Mouse (Mus musculus) bone marrow, adult 2 months (tissue): ENCODE measurements around the gene Hnrnpll.

Experiments used
- CTCF ChIP-seq: fragments of 200-500 bp; IDR thresholded peaks from 2 replicates; pipeline ENCODE4 v1.5.1; 2011; ENCODE audit warnings: low read length, control low read depth; ENCODE audit not compliant: control insufficient read depth, insufficient read depth
- POLR2A ChIP-seq: fragments of 200-500 bp; IDR thresholded peaks from 2 replicates; pipeline ENCODE4 v1.6.1; 2011; ENCODE audit warnings: low read depth, mild to moderate bottlenecking, control low read depth, low read length, borderline replicate concordance; ENCODE audit not compliant: control insufficient read depth

DNA sequence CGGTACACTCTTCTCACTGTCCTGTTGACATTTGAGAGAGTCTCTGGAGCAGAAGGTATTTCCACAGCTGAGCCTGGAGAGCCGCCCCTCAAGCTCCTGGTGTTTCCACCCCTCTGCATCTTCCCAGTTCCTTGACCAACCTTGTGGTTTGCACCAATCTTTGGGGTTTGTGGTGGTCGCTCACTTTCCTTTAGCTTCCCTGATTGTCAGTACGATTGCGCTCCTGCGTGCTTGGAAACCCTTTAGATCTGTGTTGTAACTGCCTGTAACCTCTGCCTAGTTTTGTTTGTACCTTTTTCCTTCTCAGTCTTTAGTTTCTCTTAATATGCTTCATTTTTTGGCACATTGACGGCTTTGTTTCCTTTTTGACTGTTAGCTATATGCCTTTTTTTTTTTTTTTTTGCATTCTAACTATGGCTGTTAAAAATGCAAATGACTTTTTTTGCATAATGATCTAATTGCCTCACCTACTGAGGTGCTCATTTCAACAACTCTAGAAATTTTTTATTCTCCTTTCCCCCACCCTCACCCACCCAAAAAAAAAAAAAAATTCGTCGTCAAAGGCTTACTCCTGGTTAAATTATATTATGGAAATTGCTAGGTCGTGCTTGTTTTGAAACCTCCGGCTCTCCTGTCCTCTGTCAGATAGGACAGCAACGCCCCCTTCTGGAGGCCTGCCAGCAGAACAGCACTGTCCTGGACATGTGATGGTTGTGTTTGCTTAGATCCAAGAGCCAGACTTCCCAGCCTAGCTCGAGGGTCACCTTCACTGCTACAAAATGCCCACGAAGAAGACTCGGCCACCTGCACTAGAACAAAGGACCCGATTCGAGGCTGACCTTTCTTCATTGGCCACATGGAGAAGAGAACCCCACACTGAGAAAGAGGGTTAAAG, 57.5 kb downstream of the Hnrnpll start:
- TF ChIP-seq CTCF (peak; percentile 73), POLR2A (no peak)
